Mouse (Mus musculus) adrenal gland, postnatal 36 days (tissue): ENCODE measurements at regions not wholly inside any gene's neighbourhood (a gene's known extent, or its start where the extent isn't known, plus 50 kb on each side); places are given as distances from the start of the nearest gene placed in this dataset.

Experiments used
- DNase-seq, 2 experiments: peaks; one replicate each; pipeline ENCODE4 v3.0.0; 2021; ENCODE audit warnings: mixed read lengths in 1 of 2
- microRNA-seq: library from miRNA; unstranded; fragments of <30 nt; microRNA quantifications from one replicate; pipeline ENCODE4 v1.2.0, GENCODE M21; 2021

DNA sequence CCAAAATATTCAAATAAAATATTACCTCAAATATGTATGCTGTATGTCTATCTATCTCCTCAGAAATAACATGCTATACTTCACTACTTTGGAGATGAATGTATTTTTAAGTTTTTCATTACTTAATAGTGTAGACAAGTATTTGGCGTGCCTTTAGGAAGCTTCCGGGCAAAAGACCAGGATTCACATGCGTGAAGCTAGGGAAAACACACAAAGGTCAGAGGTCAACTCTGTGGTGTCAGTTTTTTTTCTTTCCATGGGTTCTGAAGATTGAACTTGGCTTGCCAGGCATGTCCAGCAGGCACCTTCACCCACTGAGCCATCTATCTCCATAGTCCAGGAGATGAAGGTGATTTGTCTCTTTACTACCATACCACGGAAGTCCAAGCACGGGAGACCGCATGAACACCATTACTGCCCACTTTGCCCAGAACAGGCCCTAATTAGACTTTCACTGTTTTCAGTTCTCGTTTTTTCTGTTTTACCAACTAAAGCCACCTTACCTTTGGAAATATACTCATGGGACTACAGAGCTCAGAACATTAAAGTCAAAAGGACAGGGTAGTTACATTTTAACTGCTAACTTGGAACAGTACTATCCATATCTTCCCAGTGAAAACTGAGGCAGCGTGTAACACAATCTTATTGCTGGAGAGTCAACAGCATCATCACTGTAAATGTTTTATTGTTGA is 76.9 kb upstream of the Ak4 start:
- no peak for DNase-seq

GRCm38 (mm10) chr4:101340741-101341140 is 75.7 kb upstream of the Jak1 start:
- DNase-seq, result no peak

- DNase-seq, result no peak
Measured at GRCm38 (mm10) chr4:101338211-101338610, 73.1 kb upstream of the Jak1 start.

DNA sequence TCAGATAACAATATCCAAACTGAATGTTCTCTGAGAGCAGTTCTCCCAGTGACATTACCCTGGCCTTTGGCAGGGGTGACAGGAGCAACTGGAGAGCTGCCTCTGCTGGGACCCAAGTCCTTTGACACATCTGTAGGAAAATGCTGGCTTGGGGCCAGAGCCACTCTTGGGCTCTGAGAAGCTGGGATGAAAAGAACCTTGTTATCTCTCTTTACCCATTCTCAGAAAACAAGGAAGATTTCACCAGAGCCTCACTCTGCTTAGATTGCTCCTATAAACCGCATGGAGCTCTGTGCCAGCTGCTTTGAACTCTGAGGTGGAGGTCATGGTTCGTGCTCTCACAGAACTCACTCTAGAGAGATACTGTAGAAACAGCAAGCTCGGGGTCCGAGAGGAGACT is 71.7 kb upstream of the Jak1 start:
- DNase-seq, result peak; percentile 47

DNA sequence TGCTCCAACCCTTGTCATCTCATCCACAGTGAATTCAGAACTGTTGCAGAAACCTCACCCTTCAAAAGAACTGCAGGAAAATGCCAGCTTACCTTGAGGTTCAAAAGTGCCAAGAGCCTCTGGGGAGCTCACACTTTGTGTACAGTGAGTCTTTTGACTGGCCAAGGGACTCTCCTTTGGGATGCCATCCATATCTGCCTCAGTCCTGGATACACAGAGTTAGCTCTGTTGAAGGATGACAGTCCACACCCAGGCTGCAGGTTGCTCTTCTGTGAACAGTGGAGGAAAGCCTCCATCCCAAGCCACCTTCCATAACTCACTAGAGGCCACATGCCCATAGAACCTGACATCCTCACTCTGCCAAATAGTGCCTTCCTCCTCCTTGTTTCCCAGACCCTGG is 71.3 kb upstream of the Jak1 start:
- no peak for DNase-seq

DNA sequence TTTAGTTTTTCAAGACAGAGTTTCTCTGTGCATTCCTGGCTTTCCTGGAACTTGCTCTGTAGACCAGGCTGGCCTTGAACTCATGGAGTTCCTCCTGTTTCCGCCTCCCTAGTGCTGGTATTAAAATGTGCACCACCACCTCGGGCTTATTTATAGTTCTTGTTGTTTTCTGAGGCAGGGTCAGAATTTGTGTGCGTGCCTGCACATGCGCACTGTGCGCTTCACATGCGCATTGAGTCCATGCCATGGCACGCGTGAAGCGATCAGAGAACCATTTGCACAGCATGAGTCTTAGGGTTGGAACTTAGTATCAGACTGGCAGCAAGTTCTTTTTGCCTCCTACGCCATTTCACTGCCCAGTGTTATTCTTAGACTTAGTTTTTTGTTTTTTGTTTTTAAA is 68.8 kb upstream of the Jak1 start:
- DNase-seq, result no peak

DNA sequence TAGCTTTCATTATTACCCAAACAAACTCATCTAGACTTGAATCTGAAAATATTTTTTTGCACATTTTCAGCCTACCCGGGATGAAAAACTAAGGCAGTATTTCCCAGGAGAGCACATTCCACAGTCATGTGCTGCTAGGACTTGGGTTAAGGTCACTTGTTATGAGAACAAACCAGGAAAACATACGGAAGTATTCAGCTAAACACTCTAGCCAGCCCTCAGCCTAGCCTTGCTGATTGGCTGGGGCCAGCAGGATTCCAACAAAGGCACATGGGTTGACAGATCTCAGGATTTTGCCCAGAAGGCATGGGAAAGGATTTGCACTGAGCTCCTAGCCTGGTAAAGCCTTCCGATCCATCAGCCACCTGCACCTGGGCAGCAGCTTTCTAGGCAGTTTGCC is 68.0 kb upstream of the Jak1 start:
- DNase-seq, result no peak

GRCm38 (mm10) chr4:101331231-101331630 is 66.1 kb upstream of the Jak1 start:
- DNase-seq, result no peak

DNA sequence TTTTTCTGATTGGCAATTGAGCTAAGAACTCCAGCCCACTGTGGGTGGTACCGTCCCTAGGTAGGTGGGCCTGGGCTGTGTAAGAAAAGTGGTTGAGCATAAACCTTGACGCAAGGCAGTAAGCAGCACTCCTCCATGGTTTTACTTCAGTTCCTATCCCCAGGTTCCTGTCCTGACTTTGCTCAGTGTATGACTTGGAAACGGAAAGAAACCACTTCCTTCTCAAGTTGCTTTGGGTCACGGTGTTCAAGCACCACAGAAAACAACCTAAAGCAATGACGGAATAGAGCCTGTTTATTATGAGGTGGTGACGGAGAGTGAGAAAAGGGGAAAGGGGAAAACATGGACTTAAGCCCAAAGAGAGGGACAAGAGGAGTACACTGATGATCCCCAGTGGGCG is 64.0 kb upstream of the Jak1 start:
- no peak for DNase-seq

GRCm38 (mm10) chr4:101326067-101326466 is 61.0 kb upstream of the Jak1 start:
- no peak for DNase-seq

DNA sequence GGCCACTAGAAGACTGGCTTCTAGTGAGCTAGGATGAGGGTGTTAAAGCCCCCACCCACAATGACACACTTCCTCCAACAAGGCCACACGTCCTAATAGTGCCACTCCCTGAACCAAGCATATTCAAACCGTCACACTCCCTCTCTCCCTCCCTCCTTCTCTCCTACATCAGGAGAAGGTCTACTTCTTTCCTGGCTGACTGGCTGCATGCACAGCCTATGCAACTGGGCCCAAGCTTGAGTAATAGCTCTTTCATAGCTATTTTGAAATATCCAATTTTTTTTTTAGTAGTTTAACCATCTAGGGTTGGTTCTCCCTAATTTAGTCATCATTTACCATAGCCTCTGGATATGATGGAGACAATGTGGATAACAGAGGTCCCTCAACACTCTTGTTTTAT is 56.6 kb upstream of the Jak1 start:
- DNase-seq, result no peak

DNA sequence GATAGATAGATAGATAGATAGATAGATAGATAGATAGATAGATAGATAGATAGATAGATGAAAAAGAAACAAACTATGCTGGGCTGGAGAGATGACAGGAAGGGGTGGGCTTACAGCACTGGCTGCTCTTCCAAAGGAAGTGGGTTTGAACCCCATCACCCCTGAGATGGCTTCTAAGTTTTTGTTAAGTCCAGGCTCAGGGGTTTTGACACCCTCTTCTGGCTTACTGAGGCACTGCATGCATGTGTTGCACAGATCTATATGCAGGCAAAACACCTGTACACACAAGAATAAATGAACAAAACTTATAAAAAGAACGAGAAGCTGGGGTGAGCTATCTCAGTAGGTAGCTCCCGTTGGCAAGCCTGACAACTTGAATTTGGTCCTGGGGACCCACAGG is 55.5 kb upstream of the Jak1 start:
- DNase-seq, result peak; percentile 35 to 55

- DNase-seq, result no peak
Measured at GRCm38 (mm10) chr4:101319681-101320220, 54.7 kb upstream of the Jak1 start.

DNA sequence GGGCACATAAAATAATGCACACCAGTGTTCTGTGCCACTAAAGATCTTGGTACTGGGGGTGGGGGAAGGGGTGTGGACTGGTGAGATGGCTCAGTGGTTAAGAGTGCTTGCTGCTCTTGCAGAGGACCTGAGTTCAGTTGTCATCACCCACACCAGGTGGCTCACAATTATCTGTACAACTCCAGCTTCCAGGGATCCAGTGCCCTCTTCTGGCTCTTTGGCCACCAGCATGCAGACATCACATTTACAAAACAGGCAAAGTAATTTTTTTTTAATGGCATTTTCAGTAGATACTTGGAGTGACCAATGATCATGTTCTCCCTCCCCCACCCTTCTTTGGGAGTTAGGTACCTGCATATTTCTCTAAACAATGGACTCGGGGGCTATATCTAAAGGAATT is 53.8 kb upstream of the Jak1 start:
- DNase-seq, result peak in 1 of 2 experiments; percentile 20

- DNase-seq, result no peak
Measured at GRCm38 (mm10) chr4:101316061-101316460, 51.0 kb upstream of the Jak1 start.

Small RNAs in the stretch of these regions (microRNA-seq; reads per million reads assigned to microRNA genes)
- 199 reads per million, percentile 59 among the genes with 10 or more reads in this experiment for gene Mir101a
